Mouse (Mus musculus) spleen, adult 2 months (tissue): ENCODE measurements at regions not wholly inside any gene's neighbourhood (a gene's known extent, or its start where the extent isn't known, plus 50 kb on each side); places are given as distances from the start of the nearest gene placed in this dataset.

ENCODE experiments used
- DNase-seq, 2 experiments: peaks; one replicate each; pipeline versions ENCODE4 v3.0.0 to v3.0.0-alpha.2; 2012 to 2021; ENCODE audit warnings: low spot score in 2 of 2, low read depth in 1 of 2
- H3K27ac ChIP-seq: fragments of 200-500 bp; 2 replicates; pipeline ENCODE4 v1.5.1; 2012; ENCODE audit warnings: low read length, inconsistent platforms; ENCODE audit not compliant: insufficient read depth
- H3K27me3 ChIP-seq: fragments of 200-500 bp; 2 replicates; pipeline ENCODE4 v1.6.1; 2012; ENCODE audit warnings: mild to moderate bottlenecking, moderate library complexity, low read length, inconsistent platforms; ENCODE audit not compliant: control insufficient read depth, insufficient read depth
- H3K36me3 ChIP-seq: fragments of 200-500 bp; 2 replicates; pipeline ENCODE4 v1.6.1; 2012; ENCODE audit warnings: mild to moderate bottlenecking, low read length, inconsistent platforms; ENCODE audit not compliant: control insufficient read depth, insufficient read depth
- H3K4me1 ChIP-seq: fragments of 200-500 bp; 2 replicates; pipeline ENCODE4 v1.6.1; 2011; ENCODE audit warnings: inconsistent platforms; ENCODE audit not compliant: control insufficient read depth, insufficient read depth, insufficient read length
- H3K4me3 ChIP-seq: fragments of 200-500 bp; 2 replicates; pipeline ENCODE4 v1.5.1; 2011; ENCODE audit warnings: mild to moderate bottlenecking, inconsistent platforms; ENCODE audit not compliant: insufficient read depth, insufficient read length; ENCODE audit errors: extremely low read depth
- CTCF ChIP-seq: fragments of 200-500 bp; IDR thresholded peaks from 2 replicates; pipeline ENCODE4 v1.5.1; 2011; ENCODE audit warnings: mild to moderate bottlenecking, inconsistent platforms; ENCODE audit not compliant: insufficient read depth, insufficient read length, insufficient replicate concordance; ENCODE audit errors: extremely low read depth
- POLR2A ChIP-seq: fragments of 200-500 bp; IDR thresholded peaks from 2 replicates; pipeline ENCODE4 v1.6.1; 2011; ENCODE audit warnings: low read depth, low read length, inconsistent platforms
- WGBS: fragments of 180-500 bp; shearing (Covaris S2); methylation state at CpG from one replicate; pipeline ENCODE4 v1.1.7; 2018; 5-methylcytosine and 5-hydroxymethylcytosine counted together

- DNase-seq: no peak
Measured at GRCm38 (mm10) chr11:71423242-71423641, 192.7 kb upstream of the Nlrp1b start.

GRCm38 (mm10) chr11:71424879-71425278, 194.3 kb upstream of the Nlrp1b start:
- Histone ChIP-seq H3K27ac (no peak overlapping the region), H3K27me3 (no peaks in the 10 kb centered on the region), H3K4me1 (no peaks in the 10 kb centered on the region), H3K4me3 (no peak overlapping the region), H3K36me3 (no peaks in the 10 kb centered on the region)
- DNase-seq: no peak
- 79% methylated on average over 5 of the region's 5 CpGs for WGBS
- TF ChIP-seq POLR2A (no peak), CTCF (no peak)

More at GRCm38 (mm10) chr11:71423242-71423641, 192.7 kb upstream of the Nlrp1b start:
- Histone ChIP-seq H3K36me3 (no peaks in the 10 kb centered on the region), H3K4me1 (no peaks in the 10 kb centered on the region), H3K27me3 (no peaks in the 10 kb centered on the region), H3K27ac (no peak overlapping the region), H3K4me3 (no peak overlapping the region)
- TF ChIP-seq CTCF (no peak), POLR2A (no peak)
- WGBS: 59% methylated on average over 3 of the region's 3 CpGs

- 89% methylated on average over 22 of the region's 22 CpGs for whole genome bisulfite sequencing
- H3K4me3 ChIP-seq: no peak overlapping the region
- no peak overlapping the region for H3K27ac ChIP-seq
- DNase-seq: no peak
- no peaks in the 10 kb centered on the region for H3K4me1 ChIP-seq
- no peaks in the 10 kb centered on the region for H3K36me3 ChIP-seq
- TF ChIP-seq POLR2A (no peak), CTCF (no peak)
- no peaks in the 10 kb centered on the region for H3K27me3 ChIP-seq
Measured at GRCm38 (mm10) chr11:71429739-71430138, 199.2 kb upstream of the Nlrp1b start.

GRCm38 (mm10) chr11:71434241-71434640, 203.7 kb upstream of the Nlrp1b start:
- no peaks in the 10 kb centered on the region for H3K27me3 ChIP-seq
- no peaks in the 10 kb centered on the region for H3K4me1 ChIP-seq
- DNase-seq: no peak
- H3K4me3 ChIP-seq: no peak overlapping the region
- H3K36me3 ChIP-seq: no peaks in the 10 kb centered on the region
- no peak overlapping the region for H3K27ac ChIP-seq
- TF ChIP-seq POLR2A (no peak), CTCF (no peak)
- 71% methylated on average over 6 of the region's 6 CpGs for WGBS

- 88% methylated on average over 5 of the region's 5 CpGs for WGBS
Measured at GRCm38 (mm10) chr11:71434886-71435285, 204.4 kb upstream of the Nlrp1b start.

GRCm38 (mm10) chr11:71435745-71436144, 205.2 kb upstream of the Nlrp1b start:
- WGBS: 75% methylated on average over 8 of the region's 8 CpGs
- Histone ChIP-seq H3K36me3 (no peaks in the 10 kb centered on the region), H3K27me3 (no peaks in the 10 kb centered on the region), H3K4me1 (no peaks in the 10 kb centered on the region), H3K27ac (no peak overlapping the region), H3K4me3 (no peak overlapping the region)
- no peak for TF ChIP-seq CTCF
- DNase-seq: no peak

More at GRCm38 (mm10) chr11:71434886-71435285, 204.4 kb upstream of the Nlrp1b start:
- DNase-seq: no peak
- Histone ChIP-seq H3K27me3 (no peaks in the 10 kb centered on the region), H3K36me3 (no peaks in the 10 kb centered on the region), H3K27ac (no peak overlapping the region), H3K4me1 (no peaks in the 10 kb centered on the region), H3K4me3 (no peak overlapping the region)
- TF ChIP-seq POLR2A: no peak
- TF ChIP-seq CTCF: no peak

- no peak overlapping the region for H3K27ac ChIP-seq
- WGBS: 79% methylated on average over 1 of the region's 1 CpGs
- no peaks in the 10 kb centered on the region for H3K27me3 ChIP-seq
- DNase-seq: no peak
- TF ChIP-seq CTCF (no peak), POLR2A (no peak)
- H3K36me3 ChIP-seq: no peaks in the 10 kb centered on the region
- no peak overlapping the region for H3K4me3 ChIP-seq
- H3K4me1 ChIP-seq: no peaks in the 10 kb centered on the region
Measured at GRCm38 (mm10) chr11:71436335-71436734, 205.8 kb upstream of the Nlrp1b start.
